Mouse (Mus musculus): ENCODE data around the gene Fnip2. TPM values are rescaled to one million over a fixed set of nuclear protein-coding genes. Genes with fewer than 3 reads are reported as not detected.

Gene Fnip2
- polyA plus RNA-seq, 1 experiment: 10.2 TPM

DNA sequence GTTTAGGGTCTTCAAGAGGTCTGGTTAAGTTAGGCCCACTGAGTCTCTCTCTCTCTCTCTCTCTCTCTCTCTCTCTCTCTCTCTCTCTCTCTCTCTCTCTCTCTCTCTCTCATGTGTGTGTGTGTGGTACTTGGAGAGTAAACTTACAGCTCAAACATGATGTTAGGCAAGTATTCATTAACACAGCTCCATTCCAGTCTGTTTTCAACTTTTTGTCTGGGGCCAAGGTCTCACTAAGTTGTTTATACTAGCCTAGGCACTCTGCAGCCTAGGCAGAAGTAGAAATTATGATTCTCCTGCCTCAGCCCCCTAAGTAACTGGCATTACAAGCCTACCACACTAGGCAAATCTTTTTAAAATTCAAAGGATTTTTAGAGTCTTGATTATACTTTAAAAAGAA, 151.7 kb downstream of the Fnip2 start:
- H3K4me3 ChIP-seq (replicated peaks; ENCODE audit: extremely low read depth, low read depth, low read length): no peak overlapping the region
- no peak for DNase-seq
- TF ChIP-seq CTCF (IDR thresholded peaks at IDR 0.05; ENCODE audit: insufficient read depth, low read length): no peak
- TF ChIP-seq POLR2A (IDR thresholded peaks at IDR 0.05; ENCODE audit: borderline replicate concordance, extremely low read depth, low read depth, low read length): no peak
- no peaks in the 10 kb centered on the region for H3K4me1 ChIP-seq (ENCODE audit: control insufficient read depth, insufficient read depth, low read length)

DNA sequence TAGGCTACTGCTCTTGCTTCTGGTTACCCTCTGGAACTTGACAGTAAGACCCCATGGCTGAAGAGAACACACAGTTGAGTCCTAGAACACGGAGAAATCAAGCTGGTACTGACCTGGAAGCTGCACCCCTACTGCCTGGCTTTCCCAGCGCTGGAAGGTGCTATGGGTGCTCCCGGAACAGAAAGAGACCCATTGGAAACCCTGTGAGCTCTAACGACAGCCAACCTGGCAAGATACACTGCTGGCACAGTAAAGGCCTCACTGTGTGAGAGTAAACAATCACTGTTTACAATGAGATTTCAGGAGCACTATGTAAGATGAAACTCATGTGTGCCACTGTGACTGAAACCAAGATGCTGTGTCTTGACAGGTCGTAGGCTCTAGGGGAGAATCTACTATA, 152.5 kb downstream of the Fnip2 start:
- DNase-seq: no peak
- 74% methylated on average over 5 of the region's 5 CpGs for WGBS
- TF ChIP-seq POLR2A (IDR thresholded peaks at IDR 0.05; ENCODE audit: borderline replicate concordance, extremely low read depth, low read depth, low read length) (no peak), CTCF (IDR thresholded peaks at IDR 0.05; ENCODE audit: insufficient read depth, low read length) (no peak)
- H3K4me3 ChIP-seq (replicated peaks; ENCODE audit: extremely low read depth, low read depth, low read length): no peak overlapping the region
- no peaks in the 10 kb centered on the region for H3K4me1 ChIP-seq (ENCODE audit: control insufficient read depth, insufficient read depth, low read length)

DNA sequence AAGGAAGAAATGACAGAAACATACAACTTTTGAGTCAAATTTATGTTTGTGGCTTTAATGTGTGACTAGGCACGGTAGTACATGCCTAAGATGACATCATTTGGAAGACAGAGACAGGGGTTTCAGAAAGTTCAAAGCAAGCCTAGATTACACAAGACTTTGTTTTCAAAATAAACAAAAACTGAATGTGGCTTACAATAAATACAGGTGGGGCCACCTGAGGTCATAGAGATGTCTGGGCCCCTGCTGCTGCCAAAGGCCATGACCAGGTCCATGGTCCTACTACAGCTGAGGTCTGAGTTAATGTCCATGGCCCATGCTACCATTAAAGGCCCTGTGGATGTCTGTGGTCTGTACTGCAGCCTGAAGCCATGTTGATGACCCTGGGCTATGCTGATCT, 154.1 kb downstream of the Fnip2 start:
- H3K4me3 ChIP-seq (replicated peaks; ENCODE audit: extremely low read depth, low read depth, low read length): no peak overlapping the region
- DNase-seq: no peak
- H3K4me1 ChIP-seq (ENCODE audit: control insufficient read depth, insufficient read depth, low read length): no peaks in the 10 kb centered on the region
- 80% methylated on average over 1 of the region's 1 CpGs for WGBS
- TF ChIP-seq CTCF (IDR thresholded peaks at IDR 0.05; ENCODE audit: insufficient read depth, low read length): no peak
- no peak for TF ChIP-seq POLR2A (IDR thresholded peaks at IDR 0.05; ENCODE audit: borderline replicate concordance, extremely low read depth, low read depth, low read length)

DNA sequence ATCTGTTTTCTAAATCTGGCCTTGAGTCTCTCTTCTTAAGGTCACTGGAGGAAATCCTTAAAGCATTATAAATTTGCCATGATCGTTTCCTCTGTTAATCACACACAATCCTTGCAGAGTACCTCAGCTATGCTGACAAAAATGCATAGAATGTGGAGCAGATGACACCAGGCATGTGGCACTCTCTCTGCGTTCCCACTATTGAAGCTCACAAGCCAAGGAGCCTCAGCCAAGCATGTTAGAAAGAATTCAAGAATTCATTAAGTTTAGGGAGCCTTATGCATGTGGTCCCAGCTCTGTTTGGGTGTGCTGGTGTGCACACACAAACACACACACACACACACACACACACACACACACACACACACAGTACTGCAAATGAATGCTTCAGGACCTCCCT, 155.9 kb downstream of the Fnip2 start:
- Histone ChIP-seq H3K4me3 (replicated peaks; ENCODE audit: extremely low read depth, low read depth, low read length) (no peak overlapping the region), H3K4me1 (ENCODE audit: control insufficient read depth, insufficient read depth, low read length) (no peaks in the 10 kb centered on the region)
- no peak for DNase-seq
- 60% methylated on average over 2 of the region's 2 CpGs for WGBS
- no peak for TF ChIP-seq POLR2A (IDR thresholded peaks at IDR 0.05; ENCODE audit: borderline replicate concordance, extremely low read depth, low read depth, low read length)
- no peak for TF ChIP-seq CTCF (IDR thresholded peaks at IDR 0.05; ENCODE audit: insufficient read depth, low read length)

DNA sequence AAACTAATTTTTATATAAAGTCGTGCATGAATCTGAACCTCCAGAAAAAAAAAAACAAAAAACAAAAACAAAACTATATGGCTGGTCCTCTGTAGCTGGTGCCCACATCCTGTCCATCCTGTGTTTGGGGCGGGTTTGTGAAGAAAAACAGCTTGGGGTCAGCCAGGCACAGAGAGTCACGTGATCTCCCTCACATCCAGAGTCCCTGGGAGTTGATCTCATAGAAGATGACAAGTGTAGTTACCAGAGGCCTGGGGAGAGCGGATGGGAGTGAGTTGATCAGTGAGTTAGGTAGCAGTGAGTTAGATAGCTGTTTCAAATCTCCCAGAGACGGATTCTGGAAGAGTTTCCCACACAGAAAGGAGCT, 157.0 kb downstream of the Fnip2 start:
- no peak for DNase-seq
- Histone ChIP-seq H3K4me1 (ENCODE audit: control insufficient read depth, insufficient read depth, low read length) (no peaks in the 10 kb centered on the region), H3K4me3 (replicated peaks; ENCODE audit: extremely low read depth, low read depth, low read length) (no peak overlapping the region)
- WGBS: 52% methylated on average over 5 of the region's 5 CpGs
- TF ChIP-seq CTCF (IDR thresholded peaks at IDR 0.05; ENCODE audit: insufficient read depth, low read length) (no peak), POLR2A (IDR thresholded peaks at IDR 0.05; ENCODE audit: borderline replicate concordance, extremely low read depth, low read depth, low read length) (no peak)

DNA sequence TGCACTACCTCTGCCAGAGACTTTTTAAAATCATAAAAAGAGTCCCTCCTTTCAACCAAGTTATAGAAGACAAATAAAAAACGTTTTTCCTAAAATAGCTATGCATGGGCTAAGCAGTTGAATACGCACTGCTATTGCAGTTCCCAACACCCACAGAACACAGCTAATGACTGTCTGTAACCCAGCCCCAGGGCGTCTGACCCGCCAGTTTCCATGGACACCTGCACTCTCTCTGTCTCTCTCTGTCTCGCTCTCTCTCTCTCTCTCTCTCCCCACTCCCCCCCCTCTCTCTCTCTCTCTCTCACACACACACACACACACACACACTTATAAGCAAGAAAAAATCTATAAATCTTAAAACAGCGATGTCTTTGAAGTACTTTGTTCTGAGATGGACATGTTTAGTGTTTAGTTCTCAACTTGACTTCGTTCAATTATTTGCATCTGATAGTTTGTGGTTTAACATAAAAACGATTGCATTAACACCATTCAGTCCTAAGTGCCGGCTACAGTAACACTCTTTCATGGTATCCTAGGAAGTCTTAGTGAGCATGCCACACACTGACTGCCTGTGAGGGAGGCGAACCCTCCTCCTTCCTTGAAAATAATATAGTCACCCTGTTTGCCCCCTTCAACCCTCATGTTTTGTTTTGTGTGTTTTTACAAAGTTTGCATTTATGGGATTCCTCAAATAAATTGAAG, 157.5 kb downstream of the Fnip2 start:
- 56% methylated on average over 10 of the region's 10 CpGs for WGBS
- no peak overlapping the region for H3K4me3 ChIP-seq (replicated peaks; ENCODE audit: extremely low read depth, low read depth, low read length)
- DNase-seq: no peak
- no peaks in the 10 kb centered on the region for H3K4me1 ChIP-seq (ENCODE audit: control insufficient read depth, insufficient read depth, low read length)
- no peak for TF ChIP-seq POLR2A (IDR thresholded peaks at IDR 0.05; ENCODE audit: borderline replicate concordance, extremely low read depth, low read depth, low read length)
- TF ChIP-seq CTCF (IDR thresholded peaks at IDR 0.05; ENCODE audit: insufficient read depth, low read length): no peak

DNA sequence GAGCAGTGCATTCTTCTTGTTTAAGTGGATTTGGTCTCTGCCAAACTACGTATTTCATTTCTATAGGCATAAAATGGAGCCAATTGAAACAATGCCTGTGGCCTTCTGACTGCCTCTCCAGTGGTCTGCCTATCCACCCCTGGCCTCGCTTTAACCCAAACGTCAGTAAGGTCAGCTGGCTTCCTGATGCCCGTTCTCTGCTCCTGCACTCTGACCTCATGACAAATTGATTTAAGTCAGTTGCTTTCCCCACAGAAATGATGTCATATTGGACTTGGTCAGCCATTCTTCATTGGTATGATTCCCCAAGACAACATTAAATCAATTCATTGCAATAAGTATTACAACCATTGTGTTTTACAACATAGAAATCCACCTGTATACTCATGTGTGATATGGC, 159.1 kb downstream of the Fnip2 start:
- Histone ChIP-seq H3K4me1 (ENCODE audit: control insufficient read depth, insufficient read depth, low read length) (no peaks in the 10 kb centered on the region), H3K4me3 (replicated peaks; ENCODE audit: extremely low read depth, low read depth, low read length) (no peak overlapping the region)
- TF ChIP-seq POLR2A (IDR thresholded peaks at IDR 0.05; ENCODE audit: borderline replicate concordance, extremely low read depth, low read depth, low read length) (no peak), CTCF (IDR thresholded peaks at IDR 0.05; ENCODE audit: insufficient read depth, low read length) (no peak)
- DNase-seq: no peak
- WGBS: 75% methylated on average over 4 of the region's 4 CpGs

Other genes starting within 250 kb of the Fnip2 start
- gene Gm17359, start 231.1 kb downstream of the Fnip2 start, polyA plus RNA-seq (2012; rRNA removed): not detected in 2 replicates
- gene Ppid, start 23.5 kb upstream of the Fnip2 start, polyA plus RNA-seq (2012; rRNA removed): 5.8 and 9.1 TPM in 2 replicates
- 0.92 and 1.2 TPM in 2 replicates for gene 4930579G24Rik, start 61.3 kb upstream of the Fnip2 start, polyA plus RNA-seq (2012; rRNA removed)
- 54.0 and 57.1 TPM in 2 replicates for gene Etfdh, start 61.7 kb upstream of the Fnip2 start, polyA plus RNA-seq (2012; rRNA removed)
- gene Rxfp1, start 170.1 kb upstream of the Fnip2 start, polyA plus RNA-seq (2012; rRNA removed): 0.14 and 0.36 TPM in 2 replicates